Mouse (Mus musculus) stomach, postnatal 0 days (tissue): ENCODE results near the gene Zfp661. TPM values are rescaled to one million over a fixed set of nuclear protein-coding genes. Genes with fewer than 3 reads are reported as not detected.

ENCODE experiments used
- ATAC-seq: fragments of 200-750 bp; cut with Nextera tagmentation; 2 replicates; pipeline ENCODE4 v1.8.0; 2017; ENCODE audit not compliant: low FRiP score, low TSS enrichment
- DNase-seq: peaks from one replicate; pipeline ENCODE4 v3.0.0-alpha.2; 2016; ENCODE audit warnings: low spot score
- H3K27ac ChIP-seq: fragments of 300-500 bp; sonication (generic); replicated peaks from 2 replicates; pipeline ENCODE4 v1.5.1; 2014; ENCODE audit warnings: mild to moderate bottlenecking, control low read depth
- H3K27me3 ChIP-seq: fragments of 300-500 bp; sonication (generic); 2 replicates; pipeline ENCODE4 v1.6.1; 2014; ENCODE audit warnings: low read length; ENCODE audit not compliant: control insufficient read depth, insufficient read depth
- H3K36me3 ChIP-seq: fragments of 300-500 bp; sonication (generic); 2 replicates; pipeline ENCODE4 v1.6.1; 2014; ENCODE audit warnings: low read length, mixed read lengths; ENCODE audit not compliant: control insufficient read depth, insufficient read depth
- H3K4me1 ChIP-seq: fragments of 300-500 bp; sonication (generic); replicated peaks from 2 replicates; pipeline ENCODE4 v1.6.1; 2014; ENCODE audit warnings: antibody characterized with exemption; ENCODE audit not compliant: control insufficient read depth, insufficient read depth
- H3K4me2 ChIP-seq: fragments of 300-500 bp; sonication (generic); replicated peaks from 2 replicates; pipeline ENCODE4 v1.6.1; 2014; ENCODE audit warnings: low read depth, mild to moderate bottlenecking, control low read depth, moderate library complexity
- H3K4me3 ChIP-seq: fragments of 300-500 bp; sonication (generic); 2 replicates; pipeline ENCODE4 v1.5.1; 2014; ENCODE audit warnings: low read depth, low read length, control low read depth
- H3K9ac ChIP-seq: fragments of 300-500 bp; sonication (generic); 2 replicates; pipeline ENCODE4 v1.6.1; 2014; ENCODE audit warnings: mild to moderate bottlenecking, low read length, control low read depth, mixed read lengths
- H3K9me3 ChIP-seq: fragments of 300-500 bp; sonication (generic); 2 replicates; pipeline ENCODE4 v1.6.1; 2016; ENCODE audit warnings: low read length; ENCODE audit not compliant: control insufficient read depth
- CTCF ChIP-seq: IDR thresholded peaks from 2 replicates; pipeline ENCODE4 v1.5.1; 2016; ENCODE audit warnings: antibody characterized with exemption, low read depth, mild to moderate bottlenecking, moderate library complexity
- EP300 ChIP-seq: optimal IDR thresholded peaks from 2 replicates; pipeline ENCODE3; 2016; ENCODE audit warnings: antibody characterized with exemption
- WGBS: fragments of 180-500 bp; shearing (Covaris S2); extraction: QIAGEN DNeasy Blood & Tissue Kit; methylation state at CpG from one replicate; pipeline ENCODE4 v1.1.7; 2014; 5-methylcytosine and 5-hydroxymethylcytosine counted together
- polyA plus RNA-seq: library from polyadenylated mRNA; unstranded; fragments of >200 nt; fragmentation: Nextera tagmentation; extraction: Ambion mirVana; gene quantifications from 2 replicates; pipeline ENCODE4 v1.2.1, GENCODE M21; 2015

Gene Zfp661
- polyA plus RNA-seq, 1 experiment from 2014 or later: 1.9 TPM

- Histone ChIP-seq H3K9ac (no peak overlapping the region), H3K4me1 (no peaks in the 10 kb centered on the region), H3K27me3 (no peaks in the 10 kb centered on the region), H3K27ac (no peak overlapping the region), H3K4me2 (no peak overlapping the region), H3K4me3 (no peak overlapping the region), H3K9me3 (no peaks in the 10 kb centered on the region), H3K36me3 (no peaks in the 10 kb centered on the region)
- DNase-seq (no peak), ATAC-seq (no peak)
- no peak for TF ChIP-seq CTCF
- no peak for TF ChIP-seq EP300
- WGBS: 73% methylated on average over 9 of the region's 9 CpGs
Observed at GRCm38 (mm10) chr2:127535363-127535762, 51.5 kb downstream of the Zfp661 start.

- H3K27ac ChIP-seq: no peak overlapping the region
- peak; percentile 59 for DNase-seq
- no peaks in the 10 kb centered on the region for H3K9me3 ChIP-seq
- no peaks in the 10 kb centered on the region for H3K4me1 ChIP-seq
- no peak overlapping the region for H3K9ac ChIP-seq
- no peak overlapping the region for H3K4me2 ChIP-seq
- TF ChIP-seq CTCF: no peak
- TF ChIP-seq EP300: no peak
- no peaks in the 10 kb centered on the region for H3K36me3 ChIP-seq
- 14% methylated on average over 9 of the region's 9 CpGs for WGBS
- H3K27me3 ChIP-seq: no peaks in the 10 kb centered on the region
- no peak for ATAC-seq
- H3K4me3 ChIP-seq: no peak overlapping the region
Observed at GRCm38 (mm10) chr2:127532379-127532778, 54.5 kb downstream of the Zfp661 start.

- no peaks in the 10 kb centered on the region for H3K4me1 ChIP-seq
- no peaks in the 10 kb centered on the region for H3K27me3 ChIP-seq
- no peak overlapping the region for H3K4me3 ChIP-seq
- H3K4me2 ChIP-seq: no peak overlapping the region
- WGBS: 69% methylated on average over 2 of the region's 2 CpGs
- ATAC-seq: no peak
- H3K9ac ChIP-seq: no peak overlapping the region
- TF ChIP-seq EP300 (no peak), CTCF (no peak)
- no peak for DNase-seq
- H3K36me3 ChIP-seq: no peaks in the 10 kb centered on the region
- no peaks in the 10 kb centered on the region for H3K9me3 ChIP-seq
- no peak overlapping the region for H3K27ac ChIP-seq
Observed at GRCm38 (mm10) chr2:127531592-127531991, 55.3 kb downstream of the Zfp661 start.

GRCm38 (mm10) chr2:127530418-127530817, 56.5 kb downstream of the Zfp661 start:
- Histone ChIP-seq H3K27ac (no peak overlapping the region), H3K4me1 (no peaks in the 10 kb centered on the region), H3K27me3 (no peaks in the 10 kb centered on the region), H3K9ac (no peak overlapping the region), H3K36me3 (no peaks in the 10 kb centered on the region), H3K9me3 (no peaks in the 10 kb centered on the region), H3K4me2 (no peak overlapping the region), H3K4me3 (no peak overlapping the region)
- TF ChIP-seq CTCF: no peak
- no peak for TF ChIP-seq EP300
- WGBS: 64% methylated on average over 3 of the region's 3 CpGs
- ATAC-seq: no peak
- DNase-seq: no peak

GRCm38 (mm10) chr2:127525004-127525775, 61.7 kb downstream of the Zfp661 start:
- TF ChIP-seq EP300 (no peak), CTCF (no peak)
- H3K4me2 ChIP-seq: no peak overlapping the region
- H3K27ac ChIP-seq: no peak overlapping the region
- ATAC-seq: no peak
- no peak overlapping the region for H3K4me3 ChIP-seq
- H3K4me1 ChIP-seq: no peaks in the 10 kb centered on the region; the same call in 1 of the 2 replicates
- DNase-seq: no peak
- H3K27me3 ChIP-seq: no peaks in the 10 kb centered on the region
- no peaks in the 10 kb centered on the region for H3K9me3 ChIP-seq
- H3K9ac ChIP-seq: no peak overlapping the region
- 55% methylated on average over 3 of the region's 3 CpGs for WGBS
- no peaks in the 10 kb centered on the region for H3K36me3 ChIP-seq

Other genes with a start within 250 kb of the Zfp661 start
- not detected in 2 replicates for gene Astl, start 248.5 kb downstream of the Zfp661 start, polyA plus RNA-seq
- 0.36 and 0.57 TPM in 2 replicates for gene Adra2b, start 223.9 kb downstream of the Zfp661 start, polyA plus RNA-seq
- gene Gpat2, start 161.9 kb downstream of the Zfp661 start, polyA plus RNA-seq: 0.34 TPM in 2 replicates
- 27.3 and 30.9 TPM in 2 replicates for gene Fahd2a, start 142.5 kb downstream of the Zfp661 start, polyA plus RNA-seq
- 1.2 TPM in 2 replicates for gene Kcnip3, start 65.0 kb downstream of the Zfp661 start, polyA plus RNA-seq
- 17.2 and 20.5 TPM in 2 replicates for gene Prom2, start 45.6 kb downstream of the Zfp661 start, polyA plus RNA-seq
- gene Mrps5, start 128 bp upstream of the Zfp661 start, polyA plus RNA-seq: 87.0 and 90.2 TPM in 2 replicates
- gene Mal, start 69.6 kb upstream of the Zfp661 start, polyA plus RNA-seq: 192 and 213 TPM in 2 replicates
- gene Mall, start 142.8 kb upstream of the Zfp661 start, polyA plus RNA-seq: 49.8 and 57.5 TPM in 2 replicates
- gene Nphp1, start 201.8 kb upstream of the Zfp661 start, polyA plus RNA-seq: 56.9 and 70.0 TPM in 2 replicates
- 60.2 and 66.5 TPM in 2 replicates for gene Mtln, start 205.4 kb upstream of the Zfp661 start, polyA plus RNA-seq
- gene Bub1, start 244.8 kb upstream of the Zfp661 start, polyA plus RNA-seq: 5.3 and 6.5 TPM in 2 replicates